Comparison of ENCODE assay signal across 16 mouse cellular contexts in genomic region chr7:43785286-43785685, GRCm38 (mm10). TPM values are rescaled to one million over a fixed set of nuclear protein-coding genes. Genes with fewer than 3 reads are reported as not detected.
DNase-seq lines count a peak whose midpoint lies in the region; ATAC-seq and TF ChIP-seq lines count a peak whose summit lies in the region.
"Had no signal": no experiment of that assay in that cellular context is flagged by ENCODE, and none has a peak within 500 bp of the region (broad histone marks: within the 10 kb centered on the region; RNA-seq: fewer than 3 reads in every experiment).

No protein-coding gene starts in this region.

- no peak for TF ChIP-seq EP300 in heart, postnatal 0 days (IDR thresholded peaks at IDR 0.05; ENCODE audit: low read depth)
- TF ChIP-seq EP300 in lung, postnatal 0 days (IDR thresholded peaks at IDR 0.05), result no peak

- 73% methylated on average over 1 of the region's 1 CpGs for WGBS in heart, postnatal 0 days
- 81% methylated on average over 1 of the region's 1 CpGs for WGBS in lung, postnatal 0 days
- 81% methylated on average over 1 of the region's 1 CpGs for WGBS in stomach, embryonic 15.5 days

- H3K4me2 ChIP-seq in heart, postnatal 0 days (ENCODE audit: low read depth, low read length), result no peak overlapping the region
- H3K4me2 ChIP-seq in lung, postnatal 0 days (replicated peaks; ENCODE audit: low read depth, low read length), result no peak overlapping the region
- H3K4me2 ChIP-seq in stomach, embryonic 15.5 days, result no peak overlapping the region
- H3K4me2 ChIP-seq: liver, embryonic 15.5 days had no signal

- intact Hi-C loops in heart, postnatal 10 days (cut with DNase I), result no loop called here

- no peaks in the 10 kb centered on the region for H3K9me3 ChIP-seq in heart, postnatal 0 days (replicated peaks; ENCODE audit: control insufficient read depth, low read length)
- H3K9me3 ChIP-seq in lung, postnatal 0 days (ENCODE audit: low read length), result no peaks in the 10 kb centered on the region
- no peaks in the 10 kb centered on the region for H3K9me3 ChIP-seq in stomach, embryonic 15.5 days
- H3K9me3 ChIP-seq: liver, embryonic 15.5 days had no signal

- DNase-seq in heart, postnatal 0 days (ENCODE audit: low spot score), result no peak
- DNase-seq in heart, postnatal 10 days, result no peak
- DNase-seq in lung, postnatal 0 days (ENCODE audit: low spot score), result peak; percentile 40
- DNase-seq in lung, adult 18-20 months, result no peak
- DNase-seq in adrenal gland, postnatal 25 days, result peak; percentile 37
- no peak for DNase-seq in right cerebral cortex, postnatal 25 days
- no peak for DNase-seq in cerebellum, postnatal 25 days
- DNase-seq: cerebellum, adult 8-10 months; gastrocnemius, postnatal 10 days; thymus, postnatal 4 days had no signal

- H3K4me1 ChIP-seq in heart, postnatal 0 days (ENCODE audit: control insufficient read depth, insufficient read depth), result no peaks in the 10 kb centered on the region
- peaks cover 2% of the 10 kb centered on the region; the same call in 1 of the 2 replicates for H3K4me1 ChIP-seq in lung, postnatal 0 days (ENCODE audit: insufficient read depth, low read depth, low read length)
- H3K4me1 ChIP-seq in stomach, embryonic 15.5 days, result peaks cover 7% of the 10 kb centered on the region; the same call in 1 of the 2 replicates

- H3K9ac ChIP-seq in heart, postnatal 0 days (replicated peaks; ENCODE audit: low read depth, low read length), result no peak overlapping the region
- H3K9ac ChIP-seq in lung, postnatal 0 days (replicated peaks; ENCODE audit: low read depth), result no peak overlapping the region
- no peak overlapping the region for H3K9ac ChIP-seq in stomach, embryonic 15.5 days
- H3K9ac ChIP-seq: liver, embryonic 15.5 days had no signal

- peaks cover 18% of the 10 kb centered on the region for H3K27me3 ChIP-seq in heart, postnatal 0 days (ENCODE audit: control insufficient read depth, insufficient read depth, low read length)
- H3K27me3 ChIP-seq in lung, postnatal 0 days (replicated peaks; ENCODE audit: insufficient read depth, low read length), result no peaks in the 10 kb centered on the region
- H3K27me3 ChIP-seq in stomach, embryonic 15.5 days (replicated peaks), result no peaks in the 10 kb centered on the region

- no peaks in the 10 kb centered on the region for H3K36me3 ChIP-seq in heart, postnatal 0 days (replicated peaks; ENCODE audit: control insufficient read depth, insufficient read depth, low read length)
- H3K36me3 ChIP-seq in lung, postnatal 0 days (ENCODE audit: insufficient read depth, low read length), result no peaks in the 10 kb centered on the region
- H3K36me3 ChIP-seq in stomach, embryonic 15.5 days, result no peaks in the 10 kb centered on the region
- H3K36me3 ChIP-seq: liver, embryonic 15.5 days had no signal

- H3K27ac ChIP-seq in heart, postnatal 0 days (ENCODE audit: low read depth), result no peak overlapping the region
- H3K27ac ChIP-seq in lung, postnatal 0 days (ENCODE audit: low read length), result no peak overlapping the region
- H3K27ac ChIP-seq in stomach, embryonic 15.5 days, result no peak overlapping the region
- H3K27ac ChIP-seq: liver, embryonic 15.5 days had no signal

- H3K4me3 ChIP-seq in heart, postnatal 0 days (ENCODE audit: low read depth, low read length), result no peak overlapping the region
- no peak overlapping the region for H3K4me3 ChIP-seq in lung, postnatal 0 days (ENCODE audit: low read depth, low read length)
- no peak overlapping the region for H3K4me3 ChIP-seq in stomach, embryonic 15.5 days (replicated peaks)
- H3K4me3 ChIP-seq: liver, embryonic 15.5 days had no signal

- TF ChIP-seq CTCF in heart, postnatal 0 days (IDR thresholded peaks at IDR 0.05; ENCODE audit: low read depth), result peak; percentile 24
- TF ChIP-seq CTCF in lung, postnatal 0 days (IDR thresholded peaks at IDR 0.05), result peak; percentile 51

- ATAC-seq in heart, postnatal 0 days (ENCODE audit: insufficient read depth, low read depth), result peak; percentile 19; the same call in 1 of the 2 replicates
- no peak for ATAC-seq in lung, postnatal 0 days
- peak; percentile 9; the same call in 1 of the 2 replicates for ATAC-seq in stomach, embryonic 15.5 days (ENCODE audit: insufficient read depth, low FRiP score, low read depth)
- ATAC-seq: CD4-positive, CD25-positive, alpha-beta regulatory T cell, adult 4 months had no signal

RNA-seq across cellular contexts. Expression of gene Klk10, which starts 4.5 kb away (rescaled TPM):
- 0.31 TPM in 1 of 2 replicates, not detected in the other for total RNA-seq in heart, postnatal 0 days (2014; rRNA removed; ENCODE audit: low replicate concordance)
- 0.27 and 0.52 TPM in 2 replicates for polyA plus RNA-seq in heart, postnatal 0 days (2015; fragmentation: Nextera tagmentation; extraction: Ambion mirVana)
- not detected for total RNA-seq in heart, postnatal 10 days (2021)
- polyA plus RNA-seq in lung, postnatal 0 days (2015; fragmentation: Nextera tagmentation; extraction: Ambion mirVana), result 2.6 and 4.2 TPM in 2 replicates
- not detected in 2 replicates for total RNA-seq in adrenal gland, postnatal 25 days (2021)
- polyA plus RNA-seq in stomach, embryonic 15.5 days (2015; fragmentation: Nextera tagmentation; extraction: Ambion mirVana), result 4.1 and 17.4 TPM in 2 replicates
- total RNA-seq: monocyte, adult 5-6 weeks had no signal

RNA-seq across cellular contexts. Expression of gene Klk9, which starts 6.4 kb away (rescaled TPM):
- not detected in 2 replicates for total RNA-seq in heart, postnatal 0 days (2014; rRNA removed; ENCODE audit: low replicate concordance)
- 0.08 TPM in 1 of 2 replicates, not detected in the other for polyA plus RNA-seq in heart, postnatal 0 days (2015; fragmentation: Nextera tagmentation; extraction: Ambion mirVana)
- not detected for total RNA-seq in heart, postnatal 10 days (2021)
- 0.15 and 0.25 TPM in 2 replicates for polyA plus RNA-seq in lung, postnatal 0 days (2015; fragmentation: Nextera tagmentation; extraction: Ambion mirVana)
- not detected in 2 replicates for total RNA-seq in adrenal gland, postnatal 25 days (2021)
- polyA plus RNA-seq in stomach, embryonic 15.5 days (2015; fragmentation: Nextera tagmentation; extraction: Ambion mirVana), result 0.17 and 0.77 TPM in 2 replicates
- total RNA-seq: gastrocnemius, postnatal 10 days; monocyte, adult 5-6 weeks had no signal
- polyA plus RNA-seq: CD4-positive, CD25-positive, alpha-beta regulatory T cell, adult 4 months; intestine, embryonic 14.5 days; liver, embryonic 15.5 days had no signal

RNA-seq across cellular contexts. Expression of gene Klk11, which starts 10.9 kb away (rescaled TPM):
- total RNA-seq in heart, postnatal 0 days (2014; rRNA removed; ENCODE audit: low replicate concordance), result not detected in 2 replicates
- 0.15 TPM in 1 of 2 replicates, not detected in the other for polyA plus RNA-seq in heart, postnatal 0 days (2015; fragmentation: Nextera tagmentation; extraction: Ambion mirVana)
- not detected for total RNA-seq in heart, postnatal 10 days (2021)
- 1.2 and 1.3 TPM in 2 replicates for polyA plus RNA-seq in lung, postnatal 0 days (2015; fragmentation: Nextera tagmentation; extraction: Ambion mirVana)
- total RNA-seq in adrenal gland, postnatal 25 days (2021), result not detected in 2 replicates
- 4.0 and 8.7 TPM in 2 replicates for polyA plus RNA-seq in stomach, embryonic 15.5 days (2015; fragmentation: Nextera tagmentation; extraction: Ambion mirVana)
- total RNA-seq: gastrocnemius, postnatal 10 days; monocyte, adult 5-6 weeks had no signal
- polyA plus RNA-seq: intestine, embryonic 14.5 days; liver, embryonic 15.5 days had no signal

RNA-seq across cellular contexts. Expression of gene Klk8, which starts 12.1 kb away (rescaled TPM):
- 9.3 and 40.6 TPM in 2 replicates for total RNA-seq in heart, postnatal 0 days (2014; rRNA removed; ENCODE audit: low replicate concordance)
- polyA plus RNA-seq in heart, postnatal 0 days (2015; fragmentation: Nextera tagmentation; extraction: Ambion mirVana), result 16.4 and 17.0 TPM in 2 replicates
- total RNA-seq in heart, postnatal 10 days (2021), result 10 to 100 TPM; 13.0 to 19.9 TPM
- polyA plus RNA-seq in lung, postnatal 0 days (2015; fragmentation: Nextera tagmentation; extraction: Ambion mirVana), result 41.9 and 47.1 TPM in 2 replicates
- total RNA-seq in adrenal gland, postnatal 25 days (2021), result 2.7 and 3.5 TPM in 2 replicates
- polyA plus RNA-seq in stomach, embryonic 15.5 days (2015; fragmentation: Nextera tagmentation; extraction: Ambion mirVana), result 17.8 and 24.5 TPM in 2 replicates

RNA-seq across cellular contexts. Expression of gene Klk12, which starts 16.6 kb away (rescaled TPM):
- not detected in 2 replicates for total RNA-seq in heart, postnatal 0 days (2014; rRNA removed; ENCODE audit: low replicate concordance)
- not detected in 2 replicates for polyA plus RNA-seq in heart, postnatal 0 days (2015; fragmentation: Nextera tagmentation; extraction: Ambion mirVana)
- total RNA-seq in heart, postnatal 10 days (2021), result not detected
- not detected in 2 replicates for polyA plus RNA-seq in lung, postnatal 0 days (2015; fragmentation: Nextera tagmentation; extraction: Ambion mirVana)
- not detected in 2 replicates for total RNA-seq in adrenal gland, postnatal 25 days (2021)
- polyA plus RNA-seq in stomach, embryonic 15.5 days (2015; fragmentation: Nextera tagmentation; extraction: Ambion mirVana), result 0.57 and 2.4 TPM in 2 replicates
- total RNA-seq: gastrocnemius, postnatal 10 days; monocyte, adult 5-6 weeks had no signal
- polyA plus RNA-seq: CD4-positive, CD25-positive, alpha-beta regulatory T cell, adult 4 months; heart, embryonic 16.5 days; intestine, embryonic 14.5 days; liver, embryonic 15.5 days had no signal

Comparison
In these comparisons a context has a peak if more than half of its experiments do, and no peak if none do; other contexts are left out.
1. DNase-seq: peak in lung, postnatal 0 days (single experiment) and adrenal gland, postnatal 25 days (single experiment); none in heart, postnatal 0 days (single experiment), heart, postnatal 10 days (0 of 2), lung, adult 18-20 months (0 of 2), right cerebral cortex, postnatal 25 days (single experiment) and cerebellum, postnatal 25 days (0 of 2).